Mouse (Mus musculus): Measurements from ENCODE around the gene Gm525. TPM values are rescaled to one million over a fixed set of nuclear protein-coding genes. Genes with fewer than 3 reads are reported as not detected.
A peak's percentile ranks its signal among the peaks of the same experiment; 100 is the strongest.

Gene Gm525
- polyA plus RNA-seq (2015; fragmentation: Nextera tagmentation; extraction: Ambion mirVana): not detected in 2 replicates

GRCm38 (mm10) chr11:89073541-89073940 lies at the start of gene Gm525:
Gene Gm525, plus strand, starts transcription at chr11:89073841.
- ATAC-seq (ENCODE audit: low FRiP score, low read depth): no peak
- Histone ChIP-seq H3K27me3 (no peaks in the 10 kb centered on the region), H3K9me3 (no peaks in the 10 kb centered on the region), H3K4me3 (no peak within 1 kb of the TSS), H3K27ac (replicated peaks) (no peak within 1 kb of the TSS), H3K9ac (no peak within 1 kb of the TSS), H3K4me1 (replicated peaks) (no peaks in the 10 kb centered on the region), H3K4me2 (no peak within 1 kb of the TSS), H3K36me3 (no peaks in the 10 kb centered on the region)
- WGBS: 92% methylated on average over 8 of the region's 8 CpGs

GRCm38 (mm10) chr11:89024181-89024881 lies 49.3 kb upstream of the Gm525 start:
- H3K4me1 ChIP-seq (replicated peaks): 0 out of 2 replicates have a peak, but pooled peaks cover 7% of the 10 kb centered on the region
- H3K27me3 ChIP-seq: no peaks in the 10 kb centered on the region
- ATAC-seq (ENCODE audit: low FRiP score, low read depth): peak; percentile 54; the same call in 1 of the 2 replicates
- 0 out of 2 replicates have a peak overlapping the region, but pooled peaks have one; percentile 14 for H3K27ac ChIP-seq (replicated peaks)
- H3K4me3 ChIP-seq: no peak overlapping the region
- no peak overlapping the region for H3K4me2 ChIP-seq
- H3K9me3 ChIP-seq: no peaks in the 10 kb centered on the region
- H3K9ac ChIP-seq: no peak overlapping the region
- 54% methylated on average over 11 of the region's 11 CpGs for WGBS
- no peaks in the 10 kb centered on the region for H3K36me3 ChIP-seq

GRCm38 (mm10) chr11:89025603-89026002 lies 48.0 kb upstream of the Gm525 start:
- no peak for ATAC-seq (ENCODE audit: low FRiP score, low read depth)
- Histone ChIP-seq H3K4me2 (no peak overlapping the region), H3K27me3 (no peaks in the 10 kb centered on the region), H3K9me3 (no peaks in the 10 kb centered on the region), H3K9ac (no peak overlapping the region), H3K4me1 (replicated peaks) (0 out of 2 replicates have a peak, but pooled peaks cover 7% of the 10 kb centered on the region), H3K36me3 (no peaks in the 10 kb centered on the region), H3K4me3 (no peak overlapping the region), H3K27ac (replicated peaks) (no peak overlapping the region)
- WGBS: 73% methylated on average over 3 of the region's 3 CpGs

DNA sequence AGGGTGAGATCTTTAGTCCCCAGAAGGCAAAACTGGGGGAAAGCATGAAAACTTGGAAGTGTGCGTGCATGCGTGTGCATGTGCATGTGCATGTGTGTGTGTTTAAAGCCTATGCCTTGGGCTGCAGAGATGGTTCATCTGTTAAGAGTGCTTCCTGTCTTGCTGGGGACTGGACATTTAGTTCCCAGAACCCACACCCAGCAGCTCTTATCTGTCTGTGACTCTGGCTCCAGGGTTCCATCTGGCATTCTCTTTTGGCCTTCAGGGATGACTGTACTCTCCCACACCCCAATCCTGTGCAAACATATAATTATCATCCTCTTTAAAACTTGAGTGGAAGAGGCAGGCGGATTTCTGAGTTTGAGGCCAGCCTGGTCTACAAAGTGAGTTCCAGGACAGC lies 47.5 kb upstream of the Gm525 start:
- Histone ChIP-seq H3K36me3 (no peaks in the 10 kb centered on the region), H3K4me1 (replicated peaks) (0 out of 2 replicates have a peak, but pooled peaks cover 7% of the 10 kb centered on the region), H3K27ac (replicated peaks) (no peak overlapping the region), H3K4me3 (no peak overlapping the region), H3K27me3 (no peaks in the 10 kb centered on the region), H3K9ac (no peak overlapping the region), H3K9me3 (no peaks in the 10 kb centered on the region), H3K4me2 (no peak overlapping the region)
- ATAC-seq (ENCODE audit: low FRiP score, low read depth): no peak
- WGBS: 96% methylated on average over 3 of the region's 3 CpGs

DNA sequence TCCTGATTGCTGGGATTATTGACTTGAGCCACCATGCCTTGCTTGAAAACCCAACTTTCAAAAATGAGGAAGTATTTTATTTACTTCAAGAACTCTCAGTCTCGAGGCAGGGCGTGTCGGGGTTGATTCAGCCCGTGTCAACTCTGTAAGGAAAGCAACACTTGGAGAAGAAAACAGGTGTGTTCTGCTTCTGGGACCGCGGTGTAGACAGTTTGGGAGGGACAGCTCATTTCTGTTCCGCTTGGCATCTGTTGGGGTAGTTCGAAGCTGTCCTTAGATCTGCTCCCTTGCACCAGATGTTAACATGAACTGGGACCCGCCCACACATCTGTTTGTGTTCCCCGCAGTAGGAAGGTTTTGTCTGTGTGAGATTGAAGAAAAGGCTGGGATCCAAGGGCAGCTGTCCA lies 45.7 kb upstream of the Gm525 start:
- Histone ChIP-seq H3K9me3 (no peaks in the 10 kb centered on the region), H3K4me2 (no peak overlapping the region), H3K36me3 (0 out of 2 replicates have a peak, but pooled peaks cover 4% of the 10 kb centered on the region), H3K4me3 (no peak overlapping the region), H3K27me3 (no peaks in the 10 kb centered on the region), H3K9ac (no peak overlapping the region), H3K27ac (replicated peaks) (no peak overlapping the region), H3K4me1 (replicated peaks) (0 out of 2 replicates have a peak, but pooled peaks cover 7% of the 10 kb centered on the region)
- no peak for ATAC-seq (ENCODE audit: low FRiP score, low read depth)
- WGBS: 78% methylated on average over 10 of the region's 10 CpGs

DNA sequence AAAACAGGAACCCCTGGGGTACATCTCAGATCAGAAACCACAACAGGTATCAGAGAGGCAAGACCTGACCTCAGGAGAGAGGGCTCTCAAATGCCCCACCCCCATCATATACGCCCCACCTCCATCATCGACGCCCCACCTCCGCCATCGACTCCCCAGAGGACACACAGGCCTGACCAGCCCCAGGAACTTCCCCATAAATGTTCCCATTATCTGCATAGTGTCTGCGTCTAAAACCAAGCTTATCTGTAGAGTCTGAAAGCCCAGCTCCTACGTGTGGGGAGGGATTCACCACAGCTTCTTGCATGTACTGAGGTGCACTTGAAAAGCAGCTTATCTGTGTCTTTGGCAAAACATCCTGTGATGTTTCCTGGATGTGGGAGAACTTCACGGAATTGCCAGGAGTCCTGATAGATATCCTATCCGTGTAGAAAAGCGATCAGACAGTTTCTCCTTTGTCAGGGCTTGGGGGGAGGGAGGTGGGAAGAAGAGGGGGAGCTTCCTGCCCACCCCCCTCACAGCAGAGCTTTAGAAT lies 44.7 kb upstream of the Gm525 start:
- no peak overlapping the region for H3K4me3 ChIP-seq
- 0 out of 2 replicates have a peak, but pooled peaks cover 4% of the 10 kb centered on the region for H3K36me3 ChIP-seq
- no peaks in the 10 kb centered on the region for H3K27me3 ChIP-seq
- ATAC-seq (ENCODE audit: low FRiP score, low read depth): no peak
- H3K4me1 ChIP-seq (replicated peaks): 0 out of 2 replicates have a peak, but pooled peaks cover 7% of the 10 kb centered on the region
- WGBS: 68% methylated on average over 10 of the region's 10 CpGs
- H3K4me2 ChIP-seq: no peak overlapping the region
- no peaks in the 10 kb centered on the region for H3K9me3 ChIP-seq
- no peak overlapping the region for H3K9ac ChIP-seq
- no peak overlapping the region for H3K27ac ChIP-seq (replicated peaks)

DNA sequence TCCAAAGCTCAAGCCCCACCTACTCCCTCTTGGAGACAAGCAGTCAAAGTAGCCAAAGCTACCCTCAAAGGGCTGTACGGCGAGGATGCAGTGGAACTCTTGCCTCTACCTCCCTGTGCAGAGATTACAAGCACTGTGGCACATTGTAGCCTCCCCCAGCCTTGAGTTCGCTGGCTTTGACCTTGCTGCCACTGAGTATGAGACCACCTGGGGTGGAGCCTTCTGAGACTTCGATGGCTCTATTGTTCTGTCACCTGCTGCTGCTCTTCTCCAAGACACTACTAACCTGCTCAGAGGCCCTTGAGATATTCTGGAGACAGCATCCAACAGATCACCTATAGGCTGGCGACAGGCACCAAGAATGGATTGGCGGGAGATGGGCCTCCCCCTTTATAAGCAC lies 43.1 kb upstream of the Gm525 start:
- no peak overlapping the region for H3K9ac ChIP-seq
- WGBS: 76% methylated on average over 6 of the region's 6 CpGs
- no peak for ATAC-seq (ENCODE audit: low FRiP score, low read depth)
- no peak overlapping the region for H3K4me3 ChIP-seq
- no peak overlapping the region for H3K27ac ChIP-seq (replicated peaks)
- H3K4me2 ChIP-seq: no peak overlapping the region
- no peaks in the 10 kb centered on the region for H3K27me3 ChIP-seq
- no peaks in the 10 kb centered on the region for H3K9me3 ChIP-seq
- no peaks in the 10 kb centered on the region for H3K4me1 ChIP-seq (replicated peaks)
- peaks cover 4% of the 10 kb centered on the region; the same call in 1 of the 2 replicates for H3K36me3 ChIP-seq

DNA sequence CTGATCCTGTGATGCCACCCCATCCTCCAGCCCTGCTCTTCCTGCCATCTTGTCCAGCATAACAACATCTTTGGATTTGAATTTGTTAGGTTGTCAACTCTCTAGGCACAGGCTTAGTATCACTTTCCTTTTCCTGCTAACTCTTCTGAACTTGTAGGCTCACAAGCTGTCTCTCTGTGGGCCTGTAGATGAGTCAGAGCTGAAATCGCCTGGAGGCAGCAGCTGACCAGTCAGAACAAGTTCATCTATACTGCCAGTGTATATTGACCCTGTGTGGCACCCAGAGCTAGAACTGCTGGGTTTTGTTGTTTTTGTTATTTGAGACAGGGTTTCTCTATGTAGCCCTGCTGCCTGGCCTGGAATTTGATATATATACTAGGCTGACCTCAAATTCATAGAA lies 42.5 kb upstream of the Gm525 start:
- no peak for ATAC-seq (ENCODE audit: low FRiP score, low read depth)

GRCm38 (mm10) chr11:89034592-89034991 lies 39.0 kb upstream of the Gm525 start:
- Histone ChIP-seq H3K4me1 (replicated peaks) (no peaks in the 10 kb centered on the region), H3K9ac (no peak overlapping the region), H3K36me3 (peaks cover 28% of the 10 kb centered on the region), H3K27me3 (no peaks in the 10 kb centered on the region), H3K27ac (replicated peaks) (no peak overlapping the region), H3K4me2 (no peak overlapping the region), H3K4me3 (no peak overlapping the region), H3K9me3 (no peaks in the 10 kb centered on the region)
- no peak for ATAC-seq (ENCODE audit: low FRiP score, low read depth)

More for the DNA sequence above, 42.5 kb upstream of the Gm525 start:
- Histone ChIP-seq H3K4me3 (no peak overlapping the region), H3K4me2 (no peak overlapping the region), H3K27ac (replicated peaks) (no peak overlapping the region), H3K36me3 (peaks cover 4% of the 10 kb centered on the region; the same call in 1 of the 2 replicates), H3K27me3 (no peaks in the 10 kb centered on the region), H3K4me1 (replicated peaks) (no peaks in the 10 kb centered on the region), H3K9me3 (no peaks in the 10 kb centered on the region), H3K9ac (no peak overlapping the region)
- WGBS: 97% methylated on average over 1 of the region's 1 CpGs

DNA sequence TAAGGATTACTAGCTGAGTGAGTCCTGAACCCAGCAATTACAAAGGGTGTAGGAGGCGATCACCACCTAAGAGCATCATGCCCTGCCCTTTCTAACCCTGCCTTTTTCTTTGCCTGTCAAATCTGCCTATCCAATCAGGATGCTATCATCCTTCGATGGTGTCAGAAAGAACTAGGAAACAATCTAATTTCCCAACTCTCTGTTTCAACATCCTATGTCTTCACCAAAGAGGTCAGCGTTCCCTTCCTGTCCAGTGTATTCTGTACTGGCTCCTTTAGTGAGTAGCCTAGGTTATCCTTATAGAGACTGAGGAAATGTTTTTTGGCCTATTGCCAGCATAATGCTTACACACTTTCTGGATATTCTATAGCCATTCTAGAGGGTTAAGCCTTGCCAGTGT lies 38.1 kb upstream of the Gm525 start:
- Histone ChIP-seq H3K27me3 (no peaks in the 10 kb centered on the region), H3K9me3 (no peaks in the 10 kb centered on the region), H3K36me3 (peaks cover 38% of the 10 kb centered on the region), H3K4me2 (no peak overlapping the region), H3K9ac (no peak overlapping the region), H3K27ac (replicated peaks) (no peak overlapping the region), H3K4me3 (no peak overlapping the region), H3K4me1 (replicated peaks) (no peaks in the 10 kb centered on the region)
- WGBS: 86% methylated on average over 3 of the region's 3 CpGs
- no peak for ATAC-seq (ENCODE audit: low FRiP score, low read depth)

GRCm38 (mm10) chr11:89038496-89038895 lies 35.1 kb upstream of the Gm525 start:
- H3K36me3 ChIP-seq: peaks cover 52% of the 10 kb centered on the region

DNA sequence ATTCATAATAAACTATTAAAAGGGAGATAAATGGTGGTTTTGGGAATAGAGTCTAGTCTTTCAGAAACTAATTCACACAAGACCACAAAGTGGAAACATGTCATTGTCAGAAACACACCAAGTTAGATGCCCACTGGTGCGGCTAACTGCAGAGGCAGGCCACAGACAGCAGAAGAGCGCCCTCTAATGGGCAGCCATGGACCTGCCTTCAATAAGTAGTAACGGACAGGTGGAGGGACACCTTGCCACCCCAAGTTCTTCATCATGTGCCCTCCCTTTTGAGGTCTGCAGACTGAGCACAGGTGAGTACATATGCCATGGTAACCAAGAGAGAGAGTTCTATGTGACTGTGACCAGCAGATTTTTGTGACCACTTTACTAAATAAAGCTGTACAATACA lies 34.3 kb upstream of the Gm525 start:
- Histone ChIP-seq H3K9me3 (no peaks in the 10 kb centered on the region), H3K4me1 (replicated peaks) (no peaks in the 10 kb centered on the region), H3K27ac (replicated peaks) (no peak overlapping the region), H3K36me3 (peaks cover 54% of the 10 kb centered on the region), H3K27me3 (no peaks in the 10 kb centered on the region), H3K9ac (no peak overlapping the region), H3K4me2 (no peak overlapping the region), H3K4me3 (no peak overlapping the region)
- ATAC-seq (ENCODE audit: low FRiP score, low read depth): no peak
- 35% methylated on average over 3 of the region's 3 CpGs for WGBS

More at GRCm38 (mm10) chr11:89038496-89038895, 35.1 kb upstream of the Gm525 start:
- no peaks in the 10 kb centered on the region for H3K27me3 ChIP-seq
- no peak for ATAC-seq (ENCODE audit: low FRiP score, low read depth)
- no peak overlapping the region for H3K9ac ChIP-seq
- H3K27ac ChIP-seq (replicated peaks): no peak overlapping the region
- H3K4me1 ChIP-seq (replicated peaks): no peaks in the 10 kb centered on the region
- no peak overlapping the region for H3K4me2 ChIP-seq
- 85% methylated on average over 6 of the region's 6 CpGs for WGBS
- H3K4me3 ChIP-seq: no peak overlapping the region
- no peaks in the 10 kb centered on the region for H3K9me3 ChIP-seq

Data from hindbrain, embryonic 15.5 days (tissue).